ENCODE assay signal across 16 mouse cellular contexts in the genomic region with DNA sequence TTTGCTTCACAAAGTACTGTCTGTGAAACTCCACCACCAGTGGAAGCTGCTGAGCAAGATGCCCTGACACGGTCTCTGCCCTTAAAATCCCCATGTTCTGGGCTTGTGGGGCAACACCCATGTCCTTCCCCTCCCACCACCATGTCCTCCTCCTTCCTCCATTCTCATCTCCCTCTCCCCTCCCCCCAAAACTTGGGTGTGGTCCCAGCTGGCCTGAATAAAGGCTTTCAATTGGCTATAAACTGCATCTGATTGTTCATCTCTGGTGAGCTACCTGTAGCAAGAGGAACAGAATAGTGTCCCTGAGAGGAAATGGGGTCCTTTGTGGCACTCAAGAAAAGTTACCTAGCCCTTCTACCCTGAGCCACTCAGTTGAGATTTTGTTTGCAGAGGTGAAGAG.
"Had no signal": no experiment of that assay in that cellular context is flagged by ENCODE, and none has a peak within 500 bp of the region (broad histone marks: within the 10 kb centered on the region; RNA-seq: fewer than 3 reads in every experiment).

No protein-coding gene starts in this region.

- H3K4me1 ChIP-seq: neural tube, embryonic 13.5 days; neural tube, embryonic 15.5 days; stomach, embryonic 15.5 days had no signal

- H3K36me3 ChIP-seq: neural tube, embryonic 13.5 days; neural tube, embryonic 15.5 days; stomach, embryonic 15.5 days had no signal

- H3K27me3 ChIP-seq: neural tube, embryonic 13.5 days; neural tube, embryonic 15.5 days; stomach, embryonic 15.5 days had no signal

- DNase-seq: retina, postnatal 1 day; right cerebral cortex, adult 18-20 months; right cerebral cortex, postnatal 14 days; right cerebral cortex, postnatal 25 days; right cerebral cortex, postnatal 4 days; spleen, adult 18-20 months; thymus, adult 18-20 months; thymus, adult 2 months; thymus, postnatal 14 days; thymus, postnatal 25 days; thymus, postnatal 36 days; thymus, postnatal 4 days had no signal

- H3K4me3 ChIP-seq: neural tube, embryonic 13.5 days; neural tube, embryonic 15.5 days; stomach, embryonic 15.5 days had no signal

- H3K27ac ChIP-seq: neural tube, embryonic 13.5 days; neural tube, embryonic 15.5 days; stomach, embryonic 15.5 days; stomach, postnatal 0 days had no signal

- H3K9me3 ChIP-seq: neural tube, embryonic 15.5 days; stomach, embryonic 15.5 days had no signal

- H3K9ac ChIP-seq: neural tube, embryonic 13.5 days; neural tube, embryonic 15.5 days; stomach, embryonic 15.5 days had no signal

- H3K4me2 ChIP-seq: neural tube, embryonic 13.5 days; neural tube, embryonic 15.5 days; stomach, embryonic 15.5 days had no signal
